Mouse (Mus musculus) limb, embryonic 15.5 days (tissue): ENCODE measurements around the gene Abhd16b. TPM values are rescaled to one million over a fixed set of nuclear protein-coding genes. Genes with fewer than 3 reads are reported as not detected.
A peak's percentile ranks its signal among the peaks of the same experiment; 100 is the strongest.

ENCODE experiments used
- ATAC-seq: fragments of 200-750 bp; cut with Nextera tagmentation; 2 replicates; pipeline ENCODE4 v1.8.0; 2017; ENCODE audit warnings: low read depth, moderate TSS enrichment; ENCODE audit not compliant: insufficient number of reproducible peaks, low FRiP score, low TSS enrichment
- H3K27ac ChIP-seq: fragments of 300-500 bp; sonication (generic); 2 replicates; pipeline ENCODE4 v1.5.1; 2015; ENCODE audit warnings: moderate library complexity, mild to moderate bottlenecking, inconsistent platforms
- H3K27me3 ChIP-seq: fragments of 300-500 bp; sonication (generic); 2 replicates; pipeline ENCODE4 v1.6.1; 2015; ENCODE audit warnings: inconsistent platforms
- H3K36me3 ChIP-seq: fragments of 300-500 bp; sonication (generic); 2 replicates; pipeline ENCODE4 v1.6.1; 2015; ENCODE audit warnings: inconsistent platforms
- H3K4me1 ChIP-seq: fragments of 300-500 bp; sonication (generic); 2 replicates; pipeline ENCODE4 v1.6.1; 2015; ENCODE audit warnings: inconsistent platforms
- H3K4me2 ChIP-seq: fragments of 300-500 bp; sonication (generic); 2 replicates; pipeline ENCODE4 v1.6.1; 2015; ENCODE audit warnings: mild to moderate bottlenecking, inconsistent platforms
- H3K4me3 ChIP-seq: fragments of 300-500 bp; sonication (generic); 2 replicates; pipeline ENCODE4 v1.5.1; 2015; ENCODE audit warnings: mild to moderate bottlenecking, inconsistent platforms
- H3K9ac ChIP-seq: fragments of 300-500 bp; sonication (generic); 2 replicates; pipeline ENCODE4 v1.6.1; 2015; ENCODE audit warnings: inconsistent platforms
- H3K9me3 ChIP-seq: fragments of 300-500 bp; sonication (generic); 2 replicates; pipeline ENCODE4 v1.6.1; 2016; ENCODE audit warnings: inconsistent platforms
- WGBS: fragments of 180-500 bp; shearing (Covaris S2); methylation state at CpG from one replicate; pipeline ENCODE4 v1.1.7; 2015; 5-methylcytosine and 5-hydroxymethylcytosine counted together
- polyA plus RNA-seq: library from polyadenylated mRNA; unstranded; fragments of >200 nt; fragmentation: Nextera tagmentation; extraction: Ambion mirVana; gene quantifications from 2 replicates; pipeline ENCODE4 v1.2.1, GENCODE M21; 2015

The Abhd16b gene
- 0.12 and 0.13 TPM in 2 replicates for polyA plus RNA-seq

GRCm38 (mm10) chr2:181493156-181493927 lies at the start of gene Abhd16b:
Gene Abhd16b (plus strand): TSS chr2:181493206.
- Histone ChIP-seq H3K36me3 (no peaks in the 10 kb centered on the region), H3K4me2 (no peak within 1 kb of the TSS), H3K9ac (no peak within 1 kb of the TSS), H3K4me1 (peaks cover 16% of the 10 kb centered on the region), H3K9me3 (no peaks in the 10 kb centered on the region), H3K27ac (no peak within 1 kb of the TSS), H3K4me3 (no peak within 1 kb of the TSS), H3K27me3 (no peaks in the 10 kb centered on the region)
- 82% methylated on average over 31 of the region's 31 CpGs for WGBS
- ATAC-seq: no peak

GRCm38 (mm10) chr2:181452181-181452580 lies 40.8 kb upstream of the Abhd16b start:
- no peaks in the 10 kb centered on the region for H3K4me1 ChIP-seq
- no peaks in the 10 kb centered on the region for H3K36me3 ChIP-seq
- WGBS: 71% methylated on average over 4 of the region's 4 CpGs
- H3K4me2 ChIP-seq: no peak overlapping the region
- no peaks in the 10 kb centered on the region for H3K9me3 ChIP-seq
- H3K27me3 ChIP-seq: peaks cover 6% of the 10 kb centered on the region
- ATAC-seq: no peak
- H3K9ac ChIP-seq: no peak overlapping the region
- H3K4me3 ChIP-seq: no peak overlapping the region
- H3K27ac ChIP-seq: no peak overlapping the region

GRCm38 (mm10) chr2:181453274-181453673 lies 39.7 kb upstream of the Abhd16b start:
- no peaks in the 10 kb centered on the region for H3K9me3 ChIP-seq
- peaks cover 5% of the 10 kb centered on the region for H3K4me1 ChIP-seq
- H3K36me3 ChIP-seq: no peaks in the 10 kb centered on the region
- WGBS: 33% methylated on average over 1 of the region's 1 CpGs
- no peak overlapping the region for H3K4me2 ChIP-seq
- ATAC-seq: no peak
- H3K4me3 ChIP-seq: no peak overlapping the region
- no peak overlapping the region for H3K9ac ChIP-seq
- H3K27ac ChIP-seq: no peak overlapping the region
- H3K27me3 ChIP-seq: peaks cover 16% of the 10 kb centered on the region

- Histone ChIP-seq H3K27ac (no peak overlapping the region), H3K9ac (no peak overlapping the region), H3K36me3 (no peaks in the 10 kb centered on the region), H3K4me2 (no peak overlapping the region), H3K4me1 (peaks cover 28% of the 10 kb centered on the region), H3K9me3 (no peaks in the 10 kb centered on the region), H3K4me3 (no peak overlapping the region), H3K27me3 (peaks cover 39% of the 10 kb centered on the region)
- WGBS: 77% methylated on average over 2 of the region's 2 CpGs
- no peak for ATAC-seq
Measured at GRCm38 (mm10) chr2:181455899-181456298, 37.1 kb upstream of the Abhd16b start.

- Histone ChIP-seq H3K4me3 (peak overlapping the region; percentile 78), H3K4me1 (peaks cover 28% of the 10 kb centered on the region), H3K4me2 (peak overlapping the region; percentile 100), H3K9ac (no peak overlapping the region; the same call in 1 of the 2 replicates), H3K9me3 (no peaks in the 10 kb centered on the region), H3K36me3 (no peaks in the 10 kb centered on the region), H3K27me3 (peaks cover 58% of the 10 kb centered on the region), H3K27ac (no peak overlapping the region)
- WGBS: 5% methylated on average over 15 of the region's 15 CpGs
- no peak for ATAC-seq
Measured at GRCm38 (mm10) chr2:181457831-181458230, 35.2 kb upstream of the Abhd16b start.

GRCm38 (mm10) chr2:181458411-181459152 lies 34.4 kb upstream of the Abhd16b start:
- Histone ChIP-seq H3K27ac (no peak overlapping the region), H3K27me3 (peaks cover 66% of the 10 kb centered on the region), H3K4me3 (peak overlapping the region; percentile 78), H3K9me3 (no peaks in the 10 kb centered on the region), H3K36me3 (no peaks in the 10 kb centered on the region), H3K4me1 (peaks cover 28% of the 10 kb centered on the region), H3K9ac (peak overlapping the region; percentile 62), H3K4me2 (peak overlapping the region; percentile 100)
- peak; percentile 11; the same call in 1 of the 2 replicates for ATAC-seq
- WGBS: under 1% methylated on average over 71 of the region's 72 CpGs

GRCm38 (mm10) chr2:181459153-181459672 lies 33.8 kb upstream of the Abhd16b start, which contains the start of gene Zbtb46:
Gene Zbtb46 (minus strand): TSS chr2:181459426.
- Histone ChIP-seq H3K9me3 (no peaks in the 10 kb centered on the region), H3K27ac (no peak within 1 kb of the TSS), H3K9ac (peak within 1 kb of the TSS; percentile 62), H3K4me1 (peaks cover 28% of the 10 kb centered on the region), H3K4me2 (peak within 1 kb of the TSS; percentile 100), H3K27me3 (peaks cover 71% of the 10 kb centered on the region), H3K36me3 (no peaks in the 10 kb centered on the region), H3K4me3 (peak within 1 kb of the TSS; percentile 78)
- 0% methylated on average over 21 of the region's 83 CpGs for WGBS
- peak; percentile 89 for ATAC-seq

GRCm38 (mm10) chr2:181459673-181460621 lies 33.1 kb upstream of the Abhd16b start:
- Histone ChIP-seq H3K27me3 (peaks cover 71% of the 10 kb centered on the region), H3K27ac (no peak overlapping the region), H3K4me1 (peaks cover 28% of the 10 kb centered on the region), H3K9me3 (no peaks in the 10 kb centered on the region), H3K4me3 (peak overlapping the region; percentile 78), H3K9ac (peak overlapping the region; percentile 35), H3K36me3 (no peaks in the 10 kb centered on the region), H3K4me2 (peak overlapping the region; percentile 100)
- ATAC-seq: peak; percentile 25
- WGBS: under 1% methylated on average over 69 of the region's 71 CpGs

- no peak overlapping the region for H3K27ac ChIP-seq
- no peak for ATAC-seq
- WGBS: 89% methylated on average over 1 of the region's 1 CpGs
- H3K9me3 ChIP-seq: no peaks in the 10 kb centered on the region
- peaks cover 70% of the 10 kb centered on the region for H3K27me3 ChIP-seq
- H3K4me1 ChIP-seq: peaks cover 28% of the 10 kb centered on the region
- H3K9ac ChIP-seq: no peak overlapping the region
- H3K4me2 ChIP-seq: no peak overlapping the region
- no peaks in the 10 kb centered on the region for H3K36me3 ChIP-seq
- no peak overlapping the region for H3K4me3 ChIP-seq
Measured at GRCm38 (mm10) chr2:181461536-181462100, 31.4 kb upstream of the Abhd16b start.

- Histone ChIP-seq H3K4me3 (no peak overlapping the region), H3K4me1 (peaks cover 28% of the 10 kb centered on the region), H3K36me3 (no peaks in the 10 kb centered on the region), H3K4me2 (no peak overlapping the region), H3K27ac (no peak overlapping the region), H3K9me3 (no peaks in the 10 kb centered on the region), H3K27me3 (peaks cover 61% of the 10 kb centered on the region), H3K9ac (no peak overlapping the region)
- WGBS: 77% methylated on average over 1 of the region's 1 CpGs
- no peak for ATAC-seq
Measured at GRCm38 (mm10) chr2:181462604-181463003, 30.4 kb upstream of the Abhd16b start.
